Mouse (Mus musculus): ENCODE measurements around the gene Acvrl1.

Gene Acvrl1

DNA sequence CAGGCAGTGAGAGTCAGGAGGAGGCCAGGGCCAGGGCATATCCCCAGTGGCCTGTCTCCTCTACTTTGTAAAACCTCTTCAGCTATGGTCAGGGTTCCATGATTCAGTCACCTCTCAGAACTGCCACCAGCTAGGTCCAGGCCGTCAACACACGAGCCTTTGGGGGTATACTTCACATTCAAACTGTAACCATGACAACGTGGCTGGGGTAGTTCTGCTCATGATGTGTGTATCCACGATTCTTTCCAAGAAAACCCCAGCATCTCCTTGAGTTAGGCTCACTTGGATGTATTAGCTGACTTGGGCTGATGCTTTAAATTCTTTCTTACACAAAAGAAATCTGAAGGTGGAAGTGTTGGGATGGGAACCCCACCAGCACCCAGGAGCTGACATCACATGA is 40.0 kb upstream of the Acvrl1 start:
- no peak overlapping the region for H3K4me3 ChIP-seq (replicated peaks; ENCODE audit: low read length)
- H3K4me1 ChIP-seq (replicated peaks; ENCODE audit: low read depth, low read length) = peaks cover 46% of the 10 kb centered on the region
- H3K27me3 ChIP-seq (ENCODE audit: insufficient read depth, low read length) = peaks cover 22% of the 10 kb centered on the region
- no peaks in the 10 kb centered on the region for H3K9me3 ChIP-seq (ENCODE audit: low read length)
- no peak for TF ChIP-seq POU5F1 (IDR thresholded peaks at IDR 0.05; ENCODE audit: borderline replicate concordance, low read length)
- no peak for TF ChIP-seq CTCF (conservative IDR thresholded peaks at IDR 0.05; ENCODE audit: low read length)
- TF ChIP-seq NANOG (IDR thresholded peaks at IDR 0.05; ENCODE audit: borderline replicate concordance, low read length) = no peak
- no peaks in the 10 kb centered on the region for H3K36me3 ChIP-seq (ENCODE audit: insufficient read depth, low read length)

- Histone ChIP-seq H3K36me3 (ENCODE audit: insufficient read depth, low read length) (no peaks in the 10 kb centered on the region), H3K4me1 (replicated peaks; ENCODE audit: low read depth, low read length) (peaks cover 62% of the 10 kb centered on the region), H3K9me3 (ENCODE audit: low read length) (no peaks in the 10 kb centered on the region), H3K27me3 (ENCODE audit: insufficient read depth, low read length) (peaks cover 16% of the 10 kb centered on the region; the same call in 1 of the 2 replicates), H3K4me3 (replicated peaks; ENCODE audit: low read length) (no peak overlapping the region)
- TF ChIP-seq NANOG (IDR thresholded peaks at IDR 0.05; ENCODE audit: borderline replicate concordance, low read length) (no peak), CTCF (conservative IDR thresholded peaks at IDR 0.05; ENCODE audit: low read length) (no peak), POU5F1 (IDR thresholded peaks at IDR 0.05; ENCODE audit: borderline replicate concordance, low read length) (no peak)
These were observed 36.8 kb upstream of the Acvrl1 start for GRCm38 (mm10) chr15:101091551-101091950.

DNA sequence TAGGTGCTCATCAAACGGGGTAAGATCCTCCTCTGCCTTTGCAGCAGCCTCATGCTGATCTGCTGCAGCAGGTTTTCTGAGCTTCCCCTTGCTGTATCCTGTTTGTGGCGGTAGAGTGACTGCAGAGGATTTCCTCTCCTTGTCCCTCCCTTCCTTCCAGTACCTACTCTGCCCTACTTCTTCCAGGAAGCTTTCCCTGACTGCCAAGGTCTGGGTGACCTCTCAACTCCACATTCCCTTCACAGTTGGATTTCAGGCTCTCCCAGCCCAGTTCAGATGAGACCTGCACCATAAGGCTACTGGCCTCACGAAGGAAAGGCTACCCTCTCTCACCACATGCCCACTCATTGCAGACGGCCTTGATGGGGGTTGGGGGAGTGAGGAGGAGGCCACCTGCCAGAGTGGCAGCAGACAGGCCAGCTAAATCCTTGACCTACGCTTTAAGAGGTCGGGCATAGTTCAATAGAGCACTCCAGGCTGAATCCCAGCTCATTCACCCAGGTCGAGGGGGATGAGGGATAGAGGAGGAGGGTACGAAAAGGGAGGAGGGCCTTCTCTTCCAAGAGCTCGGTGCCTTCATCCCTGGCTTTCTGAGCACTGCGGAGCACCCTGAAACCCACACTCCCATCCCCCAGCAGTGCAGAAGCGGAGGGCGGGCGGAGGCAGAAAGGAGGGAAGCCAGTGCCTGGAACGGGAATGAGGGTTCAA is 36.0 kb upstream of the Acvrl1 start:
- TF ChIP-seq CTCF (conservative IDR thresholded peaks at IDR 0.05; ENCODE audit: low read length) = no peak
- no peak for TF ChIP-seq NANOG (IDR thresholded peaks at IDR 0.05; ENCODE audit: borderline replicate concordance, low read length)
- no peak for TF ChIP-seq POU5F1 (IDR thresholded peaks at IDR 0.05; ENCODE audit: borderline replicate concordance, low read length)

GRCm38 (mm10) chr15:101092829-101093648 is 35.3 kb upstream of the Acvrl1 start:
- Histone ChIP-seq H3K4me1 (replicated peaks; ENCODE audit: low read depth, low read length) (peaks cover 77% of the 10 kb centered on the region), H3K36me3 (ENCODE audit: insufficient read depth, low read length) (no peaks in the 10 kb centered on the region), H3K4me3 (replicated peaks; ENCODE audit: low read length) (peak overlapping the region; percentile 73), H3K9me3 (ENCODE audit: low read length) (no peaks in the 10 kb centered on the region), H3K27me3 (ENCODE audit: insufficient read depth, low read length) (peaks cover 13% of the 10 kb centered on the region)
- TF ChIP-seq NANOG (IDR thresholded peaks at IDR 0.05; ENCODE audit: borderline replicate concordance, low read length) (no peak), POU5F1 (IDR thresholded peaks at IDR 0.05; ENCODE audit: borderline replicate concordance, low read length) (no peak), CTCF (conservative IDR thresholded peaks at IDR 0.05; ENCODE audit: low read length) (no peak)

More for the DNA sequence above, 36.0 kb upstream of the Acvrl1 start:
- Histone ChIP-seq H3K9me3 (ENCODE audit: low read length) (no peaks in the 10 kb centered on the region), H3K27me3 (ENCODE audit: insufficient read depth, low read length) (peaks cover 11% of the 10 kb centered on the region; the same call in 1 of the 2 replicates), H3K4me1 (replicated peaks; ENCODE audit: low read depth, low read length) (peaks cover 69% of the 10 kb centered on the region), H3K36me3 (ENCODE audit: insufficient read depth, low read length) (no peaks in the 10 kb centered on the region), H3K4me3 (replicated peaks; ENCODE audit: low read length) (peak overlapping the region; percentile 73)

- H3K9me3 ChIP-seq (ENCODE audit: low read length) = no peaks in the 10 kb centered on the region
- peak overlapping the region; percentile 73 for H3K4me3 ChIP-seq (replicated peaks; ENCODE audit: low read length)
- TF ChIP-seq CTCF (conservative IDR thresholded peaks at IDR 0.05; ENCODE audit: low read length) (no peak), NANOG (IDR thresholded peaks at IDR 0.05; ENCODE audit: borderline replicate concordance, low read length) (no peak), POU5F1 (IDR thresholded peaks at IDR 0.05; ENCODE audit: borderline replicate concordance, low read length) (no peak)
- H3K4me1 ChIP-seq (replicated peaks; ENCODE audit: low read depth, low read length) = peaks cover 79% of the 10 kb centered on the region
- peaks cover 21% of the 10 kb centered on the region for H3K27me3 ChIP-seq (ENCODE audit: insufficient read depth, low read length)
- H3K36me3 ChIP-seq (ENCODE audit: insufficient read depth, low read length) = no peaks in the 10 kb centered on the region
These were observed 34.3 kb upstream of the Acvrl1 start for GRCm38 (mm10) chr15:101093988-101094387.

DNA sequence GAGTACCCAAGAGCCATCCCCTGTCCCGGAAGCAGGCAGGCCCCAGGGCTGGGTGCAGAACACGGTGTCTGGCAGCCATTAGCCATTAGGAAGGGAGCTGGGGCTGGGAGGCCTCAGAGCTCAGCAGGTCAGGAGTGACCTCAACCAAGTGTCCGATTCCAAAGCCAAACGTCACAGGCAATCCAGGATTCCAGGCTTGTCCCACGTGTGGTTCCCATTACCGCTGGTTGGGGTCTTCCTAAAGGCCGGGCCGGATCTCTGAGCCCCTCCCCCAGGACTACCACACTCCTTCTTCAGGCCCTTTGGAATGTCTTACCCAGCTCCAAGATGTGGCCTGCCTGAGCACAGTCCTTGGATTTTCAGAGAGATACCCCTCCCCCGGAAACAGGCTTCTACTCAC is 33.3 kb upstream of the Acvrl1 start:
- Histone ChIP-seq H3K36me3 (ENCODE audit: insufficient read depth, low read length) (no peaks in the 10 kb centered on the region), H3K9me3 (ENCODE audit: low read length) (no peaks in the 10 kb centered on the region), H3K4me1 (replicated peaks; ENCODE audit: low read depth, low read length) (peaks cover 85% of the 10 kb centered on the region), H3K4me3 (replicated peaks; ENCODE audit: low read length) (peak overlapping the region; percentile 73), H3K27me3 (ENCODE audit: insufficient read depth, low read length) (peaks cover 27% of the 10 kb centered on the region)
- TF ChIP-seq POU5F1 (IDR thresholded peaks at IDR 0.05; ENCODE audit: borderline replicate concordance, low read length) = no peak
- no peak for TF ChIP-seq CTCF (conservative IDR thresholded peaks at IDR 0.05; ENCODE audit: low read length)
- no peak for TF ChIP-seq NANOG (IDR thresholded peaks at IDR 0.05; ENCODE audit: borderline replicate concordance, low read length)

DNA sequence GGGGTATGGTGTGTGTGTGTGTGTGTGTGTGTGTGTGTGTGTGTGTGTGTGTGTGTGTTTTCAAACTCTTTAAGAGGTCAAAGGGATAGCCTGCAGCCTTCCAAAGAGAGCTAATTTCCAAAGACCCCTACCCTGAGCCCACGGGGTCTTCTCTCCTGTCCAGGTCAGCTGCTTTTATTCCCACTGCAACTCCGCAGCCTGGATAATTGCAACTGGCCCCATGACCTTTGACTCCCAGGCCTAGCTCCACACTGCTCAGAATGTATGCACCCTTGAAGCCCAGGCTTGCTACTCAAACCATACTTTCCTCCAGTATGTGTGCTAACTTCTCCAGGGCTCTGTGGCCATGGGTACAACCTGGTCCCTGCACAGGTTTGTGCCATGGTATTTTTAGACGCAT is 32.9 kb upstream of the Acvrl1 start:
- peaks cover 23% of the 10 kb centered on the region for H3K27me3 ChIP-seq (ENCODE audit: insufficient read depth, low read length)
- no peaks in the 10 kb centered on the region for H3K9me3 ChIP-seq (ENCODE audit: low read length)
- TF ChIP-seq POU5F1 (IDR thresholded peaks at IDR 0.05; ENCODE audit: borderline replicate concordance, low read length) = no peak
- no peak for TF ChIP-seq CTCF (conservative IDR thresholded peaks at IDR 0.05; ENCODE audit: low read length)
- TF ChIP-seq NANOG (IDR thresholded peaks at IDR 0.05; ENCODE audit: borderline replicate concordance, low read length) = no peak
- peaks cover 84% of the 10 kb centered on the region for H3K4me1 ChIP-seq (replicated peaks; ENCODE audit: low read depth, low read length)
- no peaks in the 10 kb centered on the region for H3K36me3 ChIP-seq (ENCODE audit: insufficient read depth, low read length)
- H3K4me3 ChIP-seq (replicated peaks; ENCODE audit: low read length) = peak overlapping the region; percentile 73

- Histone ChIP-seq H3K4me1 (replicated peaks; ENCODE audit: low read depth, low read length) (peaks cover 85% of the 10 kb centered on the region), H3K4me3 (replicated peaks; ENCODE audit: low read length) (peak overlapping the region; percentile 62), H3K36me3 (ENCODE audit: insufficient read depth, low read length) (no peaks in the 10 kb centered on the region), H3K27me3 (ENCODE audit: insufficient read depth, low read length) (peaks cover 18% of the 10 kb centered on the region), H3K9me3 (ENCODE audit: low read length) (no peaks in the 10 kb centered on the region; the same call in 1 of the 2 replicates)
- no peak for TF ChIP-seq CTCF (conservative IDR thresholded peaks at IDR 0.05; ENCODE audit: low read length)
- TF ChIP-seq POU5F1 (IDR thresholded peaks at IDR 0.05; ENCODE audit: borderline replicate concordance, low read length) = no peak
- peak; percentile 8; the same call in 1 of the 2 replicates for TF ChIP-seq NANOG (IDR thresholded peaks at IDR 0.05; ENCODE audit: borderline replicate concordance, low read length)
These were observed 30.2 kb upstream of the Acvrl1 start for GRCm38 (mm10) chr15:101097985-101098651.

Measured in E14TG2a.4 (cell line).